Mouse (Mus musculus) R1 (cell line): ENCODE data around the gene Dlg2.

Source experiments
- DNase-seq: peaks from one replicate; pipeline ENCODE4 v3.0.0-alpha.2; 2018; ENCODE audit warnings: low read depth, low spot score

The Dlg2 gene

DNA sequence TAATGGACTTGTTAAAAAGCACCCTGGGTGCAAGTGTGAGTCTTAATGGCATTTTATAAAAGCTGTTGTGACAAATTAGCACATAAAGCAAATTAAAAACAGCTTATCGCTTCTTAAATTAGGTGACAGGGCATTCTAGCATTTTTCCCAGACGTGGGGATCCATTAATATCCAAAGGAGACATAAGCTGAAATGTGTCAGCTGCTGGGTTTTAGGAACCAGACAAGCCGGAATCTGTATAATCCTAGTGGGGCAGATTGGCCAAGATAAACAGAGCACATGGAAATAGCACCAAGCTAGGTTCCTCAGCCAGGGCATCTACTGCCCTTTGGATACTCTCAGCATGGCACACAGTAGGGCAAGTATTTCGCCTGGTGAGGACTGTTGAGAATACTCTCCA, 1895.2 kb downstream of the Dlg2 start:
- DNase-seq: no peak

GRCm38 (mm10) chr7:92373863-92374357, 1897.4 kb downstream of the Dlg2 start:
- DNase-seq: no peak

- DNase-seq: no peak
These were observed 1907.5 kb downstream of the Dlg2 start for GRCm38 (mm10) chr7:92383913-92384484.

GRCm38 (mm10) chr7:92392052-92392640, 1915.7 kb downstream of the Dlg2 start:
- DNase-seq: no peak

- DNase-seq: no peak
These were observed 1920.3 kb downstream of the Dlg2 start for GRCm38 (mm10) chr7:92396783-92397182.

DNA sequence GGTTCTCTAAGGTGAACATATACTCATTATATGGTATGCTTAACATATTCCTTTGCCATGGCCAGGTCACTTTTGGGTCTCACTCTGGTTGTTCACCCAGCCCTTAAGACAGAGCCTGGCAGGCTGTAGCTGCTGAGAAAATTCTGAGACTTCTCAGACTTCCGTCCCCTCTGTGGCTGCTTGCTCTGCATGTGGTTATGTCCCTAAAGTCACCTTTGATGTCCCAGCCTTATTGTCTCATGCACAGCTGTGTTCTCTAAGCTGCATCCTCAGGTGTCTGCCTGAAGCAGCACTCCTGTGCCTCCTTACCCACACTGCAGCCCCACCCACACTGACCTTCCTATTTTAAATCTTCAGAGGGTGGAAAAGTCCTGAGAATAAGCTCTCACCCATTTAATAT, 1922.4 kb downstream of the Dlg2 start:
- DNase-seq: no peak

GRCm38 (mm10) chr7:92400551-92400950, 1924.1 kb downstream of the Dlg2 start:
- DNase-seq: no peak

DNA sequence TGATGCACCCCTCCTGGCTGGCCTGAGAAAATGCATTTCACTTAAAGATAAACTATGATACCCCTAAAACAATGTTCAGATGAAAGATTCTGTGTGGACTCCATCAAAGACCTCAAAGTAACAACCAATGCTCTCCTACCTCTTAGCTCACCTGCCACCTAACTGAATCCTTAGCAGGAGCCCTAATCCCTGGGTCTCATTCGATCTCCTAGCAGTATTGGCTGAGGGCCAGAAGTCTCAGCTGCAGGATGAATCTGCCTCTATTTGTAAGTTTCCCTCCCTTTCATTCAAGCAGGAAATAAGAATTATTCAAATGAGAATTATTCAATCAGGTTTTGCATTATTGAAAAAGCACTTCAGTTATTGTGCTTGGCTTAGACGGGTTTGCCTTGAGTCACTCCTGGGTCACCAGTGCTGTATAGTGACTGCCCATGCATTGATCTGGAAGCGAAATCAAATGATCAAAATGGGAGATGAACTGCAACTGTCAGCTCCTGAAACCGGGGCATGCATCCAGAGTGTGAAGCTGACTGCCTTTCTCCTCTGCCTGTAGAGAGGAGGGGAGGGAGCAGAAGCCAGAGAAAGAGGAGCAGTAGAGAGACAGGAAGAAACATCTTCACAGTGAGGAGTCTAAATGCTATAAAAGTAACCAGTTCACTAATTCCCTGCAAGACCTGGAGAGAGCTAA, 1924.7 kb downstream of the Dlg2 start:
- DNase-seq: no peak

DNA sequence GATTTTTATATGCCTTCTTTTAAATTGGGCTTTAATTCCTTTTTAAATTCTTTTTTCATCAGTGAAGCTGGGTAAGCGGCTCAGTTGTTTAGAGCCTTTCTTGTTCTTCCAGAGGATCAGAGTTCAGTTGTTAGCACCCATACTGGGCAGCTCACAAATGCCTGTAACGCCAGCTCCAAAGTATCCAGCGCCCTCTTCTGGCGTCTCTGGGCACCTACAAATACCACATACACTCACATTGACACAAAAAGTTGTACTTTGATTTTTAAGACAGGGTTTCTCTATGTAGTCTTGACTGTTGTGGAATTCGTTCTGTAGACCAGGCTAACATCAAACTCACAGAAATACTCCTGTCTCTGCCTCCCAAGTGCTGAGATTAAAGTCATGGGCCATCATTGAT, 1932.0 kb downstream of the Dlg2 start:
- DNase-seq: peak; percentile 45

GRCm38 (mm10) chr7:92420474-92420873, 1944.0 kb downstream of the Dlg2 start:
- no peak for DNase-seq

GRCm38 (mm10) chr7:92423017-92423416, 1946.5 kb downstream of the Dlg2 start:
- no peak for DNase-seq

DNA sequence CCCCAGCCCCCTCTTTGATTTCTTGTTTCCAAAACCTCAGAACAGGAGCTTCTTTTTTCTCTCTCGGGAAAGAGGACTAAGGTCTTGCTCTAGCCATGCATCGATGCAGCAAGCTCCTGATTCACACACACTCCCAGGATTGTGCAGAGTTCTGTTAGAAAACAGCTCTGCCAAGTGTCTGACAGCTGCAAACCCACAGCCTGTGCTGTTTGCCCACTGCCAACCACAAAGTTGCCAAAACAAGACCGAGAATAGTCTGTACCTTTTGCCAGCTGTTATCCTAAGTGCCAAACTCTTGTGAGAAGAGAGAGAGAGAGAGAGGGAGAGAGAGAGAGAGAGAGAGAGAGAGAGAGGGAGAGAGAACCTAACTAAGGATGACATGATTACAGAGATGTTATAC, 1948.2 kb downstream of the Dlg2 start:
- no peak for DNase-seq

DNA sequence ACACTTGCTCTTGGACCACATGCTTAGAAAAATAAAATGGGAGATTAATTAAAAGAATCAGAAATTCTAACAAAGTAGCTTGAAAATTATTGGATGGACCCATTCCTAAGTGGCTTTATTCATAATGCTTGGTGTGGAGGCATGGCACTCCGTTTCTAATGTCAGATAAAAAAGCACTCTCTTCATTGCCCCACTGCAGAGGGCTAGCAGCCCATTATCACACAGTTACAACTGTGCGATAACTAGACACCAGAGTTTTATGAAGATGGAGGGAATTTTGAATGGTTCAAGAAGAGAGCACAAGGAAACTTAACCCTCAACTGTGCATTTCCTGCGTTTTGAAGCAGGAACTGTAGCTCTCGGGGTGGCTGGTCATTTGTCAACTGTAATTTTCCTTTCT, 1950.8 kb downstream of the Dlg2 start:
- DNase-seq: no peak

DNA sequence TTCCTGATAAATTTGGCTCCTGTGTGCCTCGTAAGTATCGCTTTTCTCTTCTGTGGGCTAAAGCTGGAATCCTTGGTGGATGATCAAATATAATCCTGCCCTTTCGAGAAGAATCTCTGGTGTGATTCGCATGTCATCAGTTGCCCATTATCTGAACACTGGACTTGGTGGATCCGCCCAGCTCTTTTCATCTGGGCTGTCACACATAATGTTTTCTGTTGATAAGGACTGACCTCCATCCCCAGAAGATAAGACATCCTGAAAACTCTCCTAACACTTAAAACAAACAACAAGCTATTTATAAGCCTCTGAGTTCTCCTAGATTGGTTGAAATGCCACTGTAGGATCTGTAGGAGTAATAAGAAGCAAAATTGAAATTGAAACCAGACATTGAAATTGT, 1952.2 kb downstream of the Dlg2 start:
- no peak for DNase-seq

DNA sequence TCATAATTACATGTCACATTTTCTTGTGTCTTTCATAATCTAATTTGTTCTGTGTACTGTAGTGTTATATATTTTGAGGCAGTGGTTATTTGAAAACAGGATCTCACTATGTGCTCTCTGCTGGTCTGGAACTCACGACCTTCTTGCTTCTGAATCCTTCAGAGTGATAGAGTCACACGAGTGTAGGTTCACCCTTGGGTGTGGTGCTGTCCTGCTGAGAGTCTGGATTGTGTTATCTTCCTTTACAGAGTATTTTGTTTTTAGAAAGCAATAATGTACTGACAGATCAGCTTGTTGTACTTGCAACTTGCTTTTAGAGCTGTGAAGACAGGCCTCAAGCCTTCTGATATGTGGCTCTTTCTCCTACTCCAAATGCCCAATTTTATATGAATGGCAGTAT, 1953.8 kb downstream of the Dlg2 start:
- DNase-seq: no peak

- no peak for DNase-seq
These were observed 1960.7 kb downstream of the Dlg2 start for GRCm38 (mm10) chr7:92437168-92437567.

- DNase-seq: no peak
These were observed 1963.3 kb downstream of the Dlg2 start for GRCm38 (mm10) chr7:92439503-92440487.

GRCm38 (mm10) chr7:92441611-92442010, 1965.1 kb downstream of the Dlg2 start:
- no peak for DNase-seq

DNA sequence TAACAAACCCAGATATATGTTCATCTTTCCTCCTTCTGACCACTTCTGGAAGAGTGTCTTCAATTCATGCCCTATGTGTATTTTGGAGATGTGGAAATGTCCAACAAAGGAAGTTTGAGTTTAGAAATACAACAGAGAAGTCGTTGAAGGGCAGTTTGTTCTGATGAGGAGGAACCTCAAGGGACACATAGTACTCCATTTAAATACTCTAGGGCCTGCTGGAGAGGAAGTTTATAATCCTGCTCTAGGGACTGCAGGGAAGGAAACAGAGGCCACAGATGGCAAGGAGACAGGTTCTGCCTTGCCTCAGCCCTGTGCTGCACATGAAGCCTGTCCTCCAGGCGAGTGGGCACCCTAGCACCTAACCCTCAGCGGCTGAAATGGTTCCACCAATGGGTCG, 1965.6 kb downstream of the Dlg2 start:
- DNase-seq: no peak

DNA sequence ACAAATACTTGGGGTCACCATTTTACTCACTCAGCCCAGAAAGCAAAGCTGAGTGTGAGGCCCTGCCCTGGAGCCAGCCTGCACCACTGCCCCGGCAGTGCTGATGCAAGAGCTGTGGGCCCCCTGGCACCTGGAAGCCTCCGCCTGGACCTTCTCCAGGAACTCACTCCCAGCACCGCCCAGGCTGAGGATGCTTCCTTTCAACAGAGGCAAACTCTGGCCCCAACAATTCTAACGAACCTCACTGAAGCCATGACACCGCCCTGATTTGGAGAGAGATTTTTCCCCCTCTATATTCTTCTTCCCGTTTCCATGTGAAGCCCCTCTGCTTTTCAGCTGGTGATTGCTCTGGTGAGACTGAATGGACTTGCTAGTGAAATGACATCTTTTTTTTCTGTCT, 1971.5 kb downstream of the Dlg2 start:
- DNase-seq: no peak

GRCm38 (mm10) chr7:92448782-92449575, 1972.5 kb downstream of the Dlg2 start:
- DNase-seq: no peak
